8 mouse cellular contexts compared by ENCODE assay signal in genomic region chr6:36691497-36691896, GRCm38 (mm10).
DNase-seq lines count a peak whose midpoint lies in the region; ATAC-seq and TF ChIP-seq lines count a peak whose summit lies in the region.

No protein-coding gene starts in this region.

- no peaks in the 10 kb centered on the region for H3K36me3 ChIP-seq in liver, adult 2 months (ENCODE audit: control insufficient read depth, insufficient read depth, low read length)
- H3K36me3 ChIP-seq in liver, embryonic 12.5 days: no peaks in the 10 kb centered on the region
- no peaks in the 10 kb centered on the region for H3K36me3 ChIP-seq in kidney, embryonic 14.5 days (ENCODE audit: control insufficient read depth, insufficient read depth, low read length)
- no peaks in the 10 kb centered on the region for H3K36me3 ChIP-seq in neural tube, embryonic 11.5 days (ENCODE audit: control insufficient read depth, insufficient read depth, low read length)

- no peak overlapping the region for H3K4me3 ChIP-seq in liver, adult 2 months (ENCODE audit: insufficient read depth, low read depth, low read length)
- H3K4me3 ChIP-seq in liver, embryonic 12.5 days: no peak overlapping the region
- no peak overlapping the region for H3K4me3 ChIP-seq in kidney, embryonic 14.5 days (ENCODE audit: low read length)
- H3K4me3 ChIP-seq in neural tube, embryonic 11.5 days (ENCODE audit: low read depth, low read length): no peak overlapping the region

- no peaks in the 10 kb centered on the region for H3K27me3 ChIP-seq in liver, adult 2 months (ENCODE audit: control insufficient read depth, insufficient read depth, low read length)
- H3K27me3 ChIP-seq in liver, embryonic 12.5 days (replicated peaks): no peaks in the 10 kb centered on the region
- H3K27me3 ChIP-seq in kidney, embryonic 14.5 days (ENCODE audit: control insufficient read depth, insufficient read depth, low read length): no peaks in the 10 kb centered on the region
- no peaks in the 10 kb centered on the region for H3K27me3 ChIP-seq in neural tube, embryonic 11.5 days (ENCODE audit: control insufficient read depth, insufficient read depth, low read length)

- ATAC-seq in liver, embryonic 12.5 days: no peak
- ATAC-seq in kidney, embryonic 14.5 days (ENCODE audit: low FRiP score, low TSS enrichment): peak; percentile 73; the same call in 1 of the 2 replicates
- peak; percentile 77; the same call in 1 of the 2 replicates for ATAC-seq in neural tube, embryonic 11.5 days (ENCODE audit: insufficient read depth, low FRiP score, low TSS enrichment)

- intact Hi-C loops in gastrocnemius, postnatal 36 days (cut with DNase I): no loop called here
- intact Hi-C loops in left cerebral cortex, postnatal 4 days (cut with DNase I): loop anchor here (5.0 kb wide), 2 partner anchors 211 to 346 kb away; no protein-coding TSS in a partner anchor

- H3K79me2 ChIP-seq in liver, adult 2 months (ENCODE audit: control insufficient read depth, insufficient read depth, low read length): no peaks in the 10 kb centered on the region

- 50% methylated on average over 1 of the region's 1 CpGs for WGBS in liver, adult 2 months
- WGBS in liver, embryonic 12.5 days (ENCODE audit: insufficient replicate concordance): 38% methylated on average over 1 of the region's 1 CpGs
- 4% methylated on average over 1 of the region's 1 CpGs for WGBS in kidney, embryonic 14.5 days
- 17% methylated on average over 1 of the region's 1 CpGs for WGBS in neural tube, embryonic 11.5 days

- TF ChIP-seq CTCF in liver, adult 2 months (IDR thresholded peaks at IDR 0.05; ENCODE audit: low read depth, low read length): peak; percentile 3; the same call in 1 of the 2 replicates

- H3K4me2 ChIP-seq in liver, embryonic 12.5 days: no peak overlapping the region
- no peak overlapping the region for H3K4me2 ChIP-seq in kidney, embryonic 14.5 days (replicated peaks; ENCODE audit: low read depth, low read length)
- H3K4me2 ChIP-seq in neural tube, embryonic 11.5 days (ENCODE audit: low read depth): no peak overlapping the region

- no peaks in the 10 kb centered on the region for H3K9me3 ChIP-seq in liver, embryonic 12.5 days (replicated peaks)
- H3K9me3 ChIP-seq in kidney, embryonic 14.5 days (ENCODE audit: control insufficient read depth, low read length): no peaks in the 10 kb centered on the region
- H3K9me3 ChIP-seq in neural tube, embryonic 11.5 days (ENCODE audit: control insufficient read depth, low read length): no peaks in the 10 kb centered on the region

- H3K4me1 ChIP-seq in liver, adult 2 months (ENCODE audit: control insufficient read depth, insufficient read depth, low read length): no peaks in the 10 kb centered on the region
- no peaks in the 10 kb centered on the region for H3K4me1 ChIP-seq in liver, embryonic 12.5 days
- no peaks in the 10 kb centered on the region; the same call in 1 of the 2 replicates for H3K4me1 ChIP-seq in kidney, embryonic 14.5 days (ENCODE audit: control insufficient read depth, insufficient read depth, low read length)
- 0 out of 2 replicates have a peak, but pooled peaks cover 5% of the 10 kb centered on the region for H3K4me1 ChIP-seq in neural tube, embryonic 11.5 days (ENCODE audit: control insufficient read depth, insufficient read depth, low read length)

- H3K27ac ChIP-seq in liver, adult 2 months (replicated peaks; ENCODE audit: insufficient read depth, low read depth, low read length): no peak overlapping the region
- no peak overlapping the region for H3K27ac ChIP-seq in liver, embryonic 12.5 days
- H3K27ac ChIP-seq in kidney, embryonic 14.5 days (ENCODE audit: low read depth, low read length): no peak overlapping the region
- no peak overlapping the region for H3K27ac ChIP-seq in neural tube, embryonic 11.5 days (ENCODE audit: low read depth, low read length)

- DNase-seq in liver, adult 2 months (ENCODE audit: extremely low read depth, low read depth, low spot score): no peak
- DNase-seq in embryo, embryonic 10.5 days (ENCODE audit: low spot score): peak; percentile 82
- peak; percentile 4 to 13 for DNase-seq in gastrocnemius, postnatal 36 days
- DNase-seq in left cerebral cortex, postnatal 4 days: peak; percentile 71
- peak; percentile 58 for DNase-seq in neural tube, embryonic 11.5 days (ENCODE audit: low spot score)
- DNase-seq in spleen, postnatal 14 days (ENCODE audit: low spot score in 2 of 2): no peak

- no peak overlapping the region for H3K9ac ChIP-seq in liver, adult 2 months (ENCODE audit: low read depth, low read length)
- no peak overlapping the region for H3K9ac ChIP-seq in liver, embryonic 12.5 days
- H3K9ac ChIP-seq in kidney, embryonic 14.5 days (ENCODE audit: low read depth, low read length): no peak overlapping the region
- H3K9ac ChIP-seq in neural tube, embryonic 11.5 days (ENCODE audit: low read length): no peak overlapping the region

- TF ChIP-seq POLR2A in liver, adult 2 months (IDR thresholded peaks at IDR 0.05; ENCODE audit: extremely low read depth, insufficient read depth, low read length): no peak

Comparison
In these comparisons a context has a peak if more than half of its experiments do, and no peak if none do; other contexts are left out.
1. DNase-seq: peak in embryo, embryonic 10.5 days (single experiment), gastrocnemius, postnatal 36 days (2 of 2), left cerebral cortex, postnatal 4 days (single experiment) and neural tube, embryonic 11.5 days (single experiment); none in liver, adult 2 months (single experiment) and spleen, postnatal 14 days (0 of 2).